Mouse (Mus musculus) cerebellum, postnatal 4 days (tissue): Measurements from ENCODE around the gene BC067074.
"Not testable (repeated sequence)": the region's sequence is repeated elsewhere in the genome, so short reads cannot be mapped to it uniquely, and the experiment has no call there.

Experiments used
- DNase-seq, 2 experiments: peaks; one replicate each; pipeline ENCODE4 v3.0.0; 2022; ENCODE audit warnings: low spot score in 2 of 2, mixed read lengths in 1 of 2

Gene BC067074

GRCm38 (mm10) chr13:113292975-113293706, at the start of gene BC067074:
TSS of gene BC067074 (plus strand) at chr13:113293159.
- peak in 1 of 2 experiments; percentile 44 for DNase-seq

- no peak for DNase-seq
Observed at GRCm38 (mm10) chr13:113245025-113245424, 47.9 kb upstream of the BC067074 start.

- DNase-seq = not testable (repeated sequence)
Observed at GRCm38 (mm10) chr13:113252580-113252979, 40.4 kb upstream of the BC067074 start.

GRCm38 (mm10) chr13:113256766-113257165, 36.2 kb upstream of the BC067074 start:
- DNase-seq = no peak

- no peak for DNase-seq
Observed at GRCm38 (mm10) chr13:113257190-113257589, 35.8 kb upstream of the BC067074 start.

GRCm38 (mm10) chr13:113259237-113259636, 33.7 kb upstream of the BC067074 start:
- no peak for DNase-seq

- peak in 1 of 2 experiments; percentile 57 for DNase-seq
Observed at GRCm38 (mm10) chr13:113262822-113263221, 30.1 kb upstream of the BC067074 start.

- peak; percentile 36 to 59 for DNase-seq
Observed at GRCm38 (mm10) chr13:113265257-113265656, 27.7 kb upstream of the BC067074 start.

GRCm38 (mm10) chr13:113266495-113266951, 26.4 kb upstream of the BC067074 start:
- DNase-seq = peak; percentile 59 to 76

- DNase-seq = no peak
Observed at GRCm38 (mm10) chr13:113267204-113267603, 25.8 kb upstream of the BC067074 start.

- DNase-seq = peak; percentile 73 to 81
Observed at GRCm38 (mm10) chr13:113269777-113270776, 22.9 kb upstream of the BC067074 start.

- no peak for DNase-seq
Observed at GRCm38 (mm10) chr13:113271189-113271588, 21.8 kb upstream of the BC067074 start.

- DNase-seq = no peak
Observed at GRCm38 (mm10) chr13:113287141-113287540, 5.8 kb upstream of the BC067074 start.

- DNase-seq = no peak
Observed at GRCm38 (mm10) chr13:113288210-113289197, 4.5 kb upstream of the BC067074 start.

- DNase-seq = no peak
Observed at GRCm38 (mm10) chr13:113289760-113290159, 3.2 kb upstream of the BC067074 start.

- no peak for DNase-seq
Observed at GRCm38 (mm10) chr13:113292001-113292400, 958 bp upstream of the BC067074 start.

- DNase-seq = no peak
Observed at GRCm38 (mm10) chr13:113293707-113294432, 911 bp downstream of the BC067074 start.

- DNase-seq = peak in 1 of 2 experiments; percentile 18
Observed at GRCm38 (mm10) chr13:113295817-113296485, 3.0 kb downstream of the BC067074 start.

GRCm38 (mm10) chr13:113306581-113306980, 13.6 kb downstream of the BC067074 start:
- DNase-seq = no peak

GRCm38 (mm10) chr13:113319588-113319987, 26.6 kb downstream of the BC067074 start:
- DNase-seq = no peak
